Mouse (Mus musculus) adrenal gland, adult 18-20 months (tissue): ENCODE data around the gene Fam170b. TPM values are rescaled to one million over a fixed set of nuclear protein-coding genes. Genes with fewer than 3 reads are reported as not detected.

Experiments
- total RNA-seq, 2 experiments: library from RNA; stranded (reverse); gene quantifications; 1 replicate in 1 of 2; 2 replicates in 1 of 2; pipeline ENCODE4 v1.2.3; 2021

Gene Fam170b
- total RNA-seq, 2 experiments from 2014 or later = 0.29 TPM; not detected in 1

Other genes starting within 250 kb of the Fam170b start
- 1 to 10 TPM; 1.2 to 1.9 TPM for gene Prrxl1, start 234.6 kb upstream of the Fam170b start, total RNA-seq
- gene 3425401B19Rik, start 148.7 kb upstream of the Fam170b start, total RNA-seq = under 1 TPM in 1 of 2 experiments, not detected in 1; 0.22 TPM
- 1 to 10 TPM; 2.2 to 2.3 TPM for gene Tmem273, start 48.0 kb upstream of the Fam170b start, total RNA-seq
- 10 to 100 TPM in 1 of 2 experiments, 1 to 10 TPM in 1; 9.7 to 12.9 TPM for gene Vstm4, start 22.8 kb downstream of the Fam170b start, total RNA-seq
- under 1 TPM; 0.70 to 0.76 TPM for gene Lrrc18, start 157.4 kb downstream of the Fam170b start, total RNA-seq